Mouse (Mus musculus) neural tube, embryonic 13.5 days (tissue): ENCODE measurements at regions not wholly inside any gene's neighbourhood (a gene's known extent, or its start where the extent isn't known, plus 50 kb on each side); places are given as distances from the start of the nearest gene placed in this dataset.

Experiments
- ATAC-seq: fragments of 200-750 bp; cut with Nextera tagmentation; 2 replicates; pipeline ENCODE4 v1.8.0; 2017; ENCODE audit warnings: low read depth, mild to moderate bottlenecking, moderate TSS enrichment, moderate library complexity
- H3K27ac ChIP-seq: fragments of 300-500 bp; sonication (generic); replicated peaks from 2 replicates; pipeline ENCODE4 v1.5.1; 2015; ENCODE audit warnings: moderate library complexity, mild to moderate bottlenecking, inconsistent platforms
- H3K27me3 ChIP-seq: fragments of 300-500 bp; sonication (generic); 2 replicates; pipeline ENCODE4 v1.6.1; 2015; ENCODE audit warnings: mild to moderate bottlenecking, inconsistent platforms
- H3K36me3 ChIP-seq: fragments of 300-500 bp; sonication (generic); 2 replicates; pipeline ENCODE4 v1.6.1; 2015; ENCODE audit warnings: mild to moderate bottlenecking, inconsistent platforms
- H3K4me1 ChIP-seq: fragments of 300-500 bp; sonication (generic); replicated peaks from 2 replicates; pipeline ENCODE4 v1.6.1; 2015; ENCODE audit warnings: inconsistent platforms
- H3K4me2 ChIP-seq: fragments of 300-500 bp; sonication (generic); 2 replicates; pipeline ENCODE4 v1.6.1; 2015; ENCODE audit warnings: inconsistent platforms, mild to moderate bottlenecking, moderate library complexity
- H3K4me3 ChIP-seq: fragments of 300-500 bp; sonication (generic); 2 replicates; pipeline ENCODE4 v1.5.1; 2015; ENCODE audit warnings: mild to moderate bottlenecking, inconsistent platforms
- H3K9ac ChIP-seq: fragments of 300-500 bp; sonication (generic); 2 replicates; pipeline ENCODE4 v1.6.1; 2015; ENCODE audit warnings: moderate library complexity, mild to moderate bottlenecking, inconsistent platforms
- H3K9me3 ChIP-seq: fragments of 300-500 bp; sonication (generic); 2 replicates; pipeline ENCODE4 v1.6.1; 2016; ENCODE audit warnings: inconsistent platforms
- WGBS: fragments of 180-500 bp; shearing (Covaris S2); methylation state at CpG from one replicate; pipeline ENCODE4 v1.1.7; 2015; 5-methylcytosine and 5-hydroxymethylcytosine counted together

- H3K27ac ChIP-seq: no peak overlapping the region
- ATAC-seq: no peak
- H3K36me3 ChIP-seq: no peaks in the 10 kb centered on the region
- H3K9me3 ChIP-seq: no peaks in the 10 kb centered on the region
- H3K27me3 ChIP-seq: peaks cover 7% of the 10 kb centered on the region; the same call in 1 of the 2 replicates
- H3K9ac ChIP-seq: no peak overlapping the region
- 70% methylated on average over 9 of the region's 9 CpGs for WGBS
- peaks cover 9% of the 10 kb centered on the region for H3K4me1 ChIP-seq
- H3K4me3 ChIP-seq: no peak overlapping the region
- H3K4me2 ChIP-seq: no peak overlapping the region
Measured at GRCm38 (mm10) chr4:148723208-148723607, 80.1 kb downstream of the Gm572 start.

GRCm38 (mm10) chr4:148723934-148724719, 80.1 kb upstream of the Casz1 start:
- peak overlapping the region; percentile 57 for H3K4me2 ChIP-seq
- ATAC-seq: no peak
- H3K36me3 ChIP-seq: no peaks in the 10 kb centered on the region
- H3K9me3 ChIP-seq: no peaks in the 10 kb centered on the region
- peak overlapping the region; percentile 31 for H3K4me3 ChIP-seq
- H3K27ac ChIP-seq: no peak overlapping the region
- peaks cover 9% of the 10 kb centered on the region for H3K4me1 ChIP-seq
- 3% methylated on average over 38 of the region's 39 CpGs for WGBS
- peaks cover 7% of the 10 kb centered on the region for H3K27me3 ChIP-seq
- H3K9ac ChIP-seq: peak overlapping the region; percentile 41

- H3K36me3 ChIP-seq: no peaks in the 10 kb centered on the region
- 92% methylated on average over 5 of the region's 5 CpGs for WGBS
- H3K9me3 ChIP-seq: no peaks in the 10 kb centered on the region
- H3K4me1 ChIP-seq: peaks cover 9% of the 10 kb centered on the region
- H3K27ac ChIP-seq: no peak overlapping the region
- peaks cover 4% of the 10 kb centered on the region for H3K27me3 ChIP-seq
- H3K9ac ChIP-seq: no peak overlapping the region
- no peak overlapping the region for H3K4me2 ChIP-seq
- ATAC-seq: no peak
- no peak overlapping the region for H3K4me3 ChIP-seq
Measured at GRCm38 (mm10) chr4:148728800-148729199, 75.4 kb upstream of the Casz1 start.

GRCm38 (mm10) chr4:148731586-148731985, 72.6 kb upstream of the Casz1 start:
- no peak for ATAC-seq
- no peak overlapping the region for H3K9ac ChIP-seq
- no peaks in the 10 kb centered on the region for H3K4me1 ChIP-seq
- H3K9me3 ChIP-seq: no peaks in the 10 kb centered on the region
- no peak overlapping the region for H3K4me3 ChIP-seq
- no peak overlapping the region for H3K4me2 ChIP-seq
- peaks cover 10% of the 10 kb centered on the region for H3K27me3 ChIP-seq
- H3K36me3 ChIP-seq: no peaks in the 10 kb centered on the region
- WGBS: 64% methylated on average over 3 of the region's 3 CpGs
- H3K27ac ChIP-seq: no peak overlapping the region

- WGBS: 85% methylated on average over 9 of the region's 9 CpGs
- H3K27me3 ChIP-seq: peaks cover 22% of the 10 kb centered on the region
- no peak for ATAC-seq
Measured at GRCm38 (mm10) chr4:148734061-148734460, 70.2 kb upstream of the Casz1 start.

GRCm38 (mm10) chr4:148734547-148734946, 69.7 kb upstream of the Casz1 start:
- WGBS: 75% methylated on average over 12 of the region's 12 CpGs

More at GRCm38 (mm10) chr4:148734061-148734460, 70.2 kb upstream of the Casz1 start:
- Histone ChIP-seq H3K4me1 (peaks cover 9% of the 10 kb centered on the region), H3K36me3 (no peaks in the 10 kb centered on the region), H3K9me3 (no peaks in the 10 kb centered on the region), H3K27ac (no peak overlapping the region), H3K4me2 (no peak overlapping the region), H3K4me3 (no peak overlapping the region), H3K9ac (no peak overlapping the region)

GRCm38 (mm10) chr4:148738601-148739530, 65.4 kb upstream of the Casz1 start:
- ATAC-seq: no peak
- Histone ChIP-seq H3K36me3 (no peaks in the 10 kb centered on the region), H3K27me3 (peaks cover 44% of the 10 kb centered on the region), H3K4me1 (peaks cover 22% of the 10 kb centered on the region), H3K27ac (no peak overlapping the region), H3K4me2 (no peak overlapping the region), H3K9ac (no peak overlapping the region), H3K9me3 (no peaks in the 10 kb centered on the region), H3K4me3 (no peak overlapping the region)
- WGBS: 30% methylated on average over 13 of the region's 13 CpGs

More at GRCm38 (mm10) chr4:148734547-148734946, 69.7 kb upstream of the Casz1 start:
- Histone ChIP-seq H3K27ac (no peak overlapping the region), H3K4me3 (no peak overlapping the region), H3K27me3 (peaks cover 27% of the 10 kb centered on the region), H3K4me2 (no peak overlapping the region), H3K36me3 (no peaks in the 10 kb centered on the region), H3K9ac (no peak overlapping the region), H3K4me1 (peaks cover 9% of the 10 kb centered on the region), H3K9me3 (no peaks in the 10 kb centered on the region)
- ATAC-seq: no peak

GRCm38 (mm10) chr4:148742549-148743413, 61.4 kb upstream of the Casz1 start:
- Histone ChIP-seq H3K27me3 (peaks cover 45% of the 10 kb centered on the region), H3K4me2 (peak overlapping the region; percentile 79), H3K9ac (peak overlapping the region; percentile 73), H3K27ac (peak overlapping the region; percentile 59), H3K4me3 (peak overlapping the region; percentile 44), H3K36me3 (no peaks in the 10 kb centered on the region), H3K4me1 (peaks cover 44% of the 10 kb centered on the region), H3K9me3 (no peaks in the 10 kb centered on the region)
- peak; percentile 70 for ATAC-seq
- WGBS: 3% methylated on average over 64 of the region's 65 CpGs

GRCm38 (mm10) chr4:148743414-148743844, 60.8 kb upstream of the Casz1 start:
- H3K9ac ChIP-seq: peak overlapping the region; percentile 73; the same call in 1 of the 2 replicates
- no peaks in the 10 kb centered on the region for H3K36me3 ChIP-seq
- WGBS: 15% methylated on average over 11 of the region's 11 CpGs
- peaks cover 40% of the 10 kb centered on the region for H3K27me3 ChIP-seq
- H3K4me3 ChIP-seq: peak overlapping the region; percentile 44; the same call in 1 of the 2 replicates
- peak overlapping the region; percentile 79 for H3K4me2 ChIP-seq
- ATAC-seq: peak; percentile 5; the same call in 1 of the 2 replicates
- H3K4me1 ChIP-seq: peaks cover 44% of the 10 kb centered on the region
- no peaks in the 10 kb centered on the region for H3K9me3 ChIP-seq
- H3K27ac ChIP-seq: peak overlapping the region; percentile 59

- 38% methylated on average over 8 of the region's 8 CpGs for WGBS
- Histone ChIP-seq H3K27me3 (peaks cover 41% of the 10 kb centered on the region), H3K9me3 (no peaks in the 10 kb centered on the region), H3K4me1 (peaks cover 44% of the 10 kb centered on the region), H3K4me3 (no peak overlapping the region), H3K4me2 (no peak overlapping the region), H3K36me3 (no peaks in the 10 kb centered on the region), H3K27ac (peak overlapping the region; percentile 83), H3K9ac (no peak overlapping the region)
- ATAC-seq: no peak
Measured at GRCm38 (mm10) chr4:148744053-148744452, 60.2 kb upstream of the Casz1 start.
